Mouse (Mus musculus) hindbrain, embryonic 16.5 days (tissue): ENCODE measurements at regions not wholly inside any gene's neighbourhood (a gene's known extent, or its start where the extent isn't known, plus 50 kb on each side); places are given as distances from the start of the nearest gene placed in this dataset.
A peak's percentile ranks its signal among the peaks of the same experiment; 100 is the strongest.

ENCODE experiments used
- ATAC-seq: fragments of 200-750 bp; cut with Nextera tagmentation; 2 replicates; pipeline ENCODE4 v1.8.0; 2017; ENCODE audit warnings: moderate TSS enrichment, moderate library complexity
- H3K27ac ChIP-seq: fragments of 300-500 bp; sonication (generic); 2 replicates; pipeline ENCODE4 v1.5.1; 2014; ENCODE audit warnings: low read depth, mild to moderate bottlenecking, control low read depth, low read length, moderate library complexity
- H3K27me3 ChIP-seq: fragments of 300-500 bp; sonication (generic); replicated peaks from 2 replicates; pipeline ENCODE4 v1.6.1; 2014; ENCODE audit warnings: low read length; ENCODE audit not compliant: control insufficient read depth, insufficient read depth
- H3K36me3 ChIP-seq: fragments of 300-500 bp; sonication (generic); 2 replicates; pipeline ENCODE4 v1.6.1; 2014; ENCODE audit warnings: mild to moderate bottlenecking, low read length, moderate library complexity, mixed read lengths; ENCODE audit not compliant: control insufficient read depth, insufficient read depth
- H3K4me1 ChIP-seq: fragments of 300-500 bp; sonication (generic); 2 replicates; pipeline ENCODE4 v1.6.1; 2014; ENCODE audit warnings: low read depth, low read length; ENCODE audit not compliant: control insufficient read depth, insufficient read depth
- H3K4me2 ChIP-seq: fragments of 300-500 bp; sonication (generic); 2 replicates; pipeline ENCODE4 v1.6.1; 2014; ENCODE audit warnings: mild to moderate bottlenecking, low read length, control low read depth, moderate library complexity
- H3K4me3 ChIP-seq: fragments of 300-500 bp; sonication (generic); 2 replicates; pipeline ENCODE4 v1.5.1; 2014; ENCODE audit warnings: mild to moderate bottlenecking, low read length, control low read depth, moderate library complexity
- H3K9ac ChIP-seq: fragments of 300-500 bp; sonication (generic); 2 replicates; pipeline ENCODE4 v1.6.1; 2014; ENCODE audit warnings: low read depth, mild to moderate bottlenecking, control low read depth, low read length, moderate library complexity
- H3K9me3 ChIP-seq: fragments of 300-500 bp; sonication (generic); 2 replicates; pipeline ENCODE4 v1.6.1; 2014; ENCODE audit warnings: mild to moderate bottlenecking, low read length, moderate library complexity; ENCODE audit not compliant: control insufficient read depth
- WGBS: fragments of 180-500 bp; shearing (Covaris S2); extraction: QIAGEN DNeasy Blood & Tissue Kit; methylation state at CpG from one replicate; pipeline ENCODE4 v1.1.7; 2014; 5-methylcytosine and 5-hydroxymethylcytosine counted together

DNA sequence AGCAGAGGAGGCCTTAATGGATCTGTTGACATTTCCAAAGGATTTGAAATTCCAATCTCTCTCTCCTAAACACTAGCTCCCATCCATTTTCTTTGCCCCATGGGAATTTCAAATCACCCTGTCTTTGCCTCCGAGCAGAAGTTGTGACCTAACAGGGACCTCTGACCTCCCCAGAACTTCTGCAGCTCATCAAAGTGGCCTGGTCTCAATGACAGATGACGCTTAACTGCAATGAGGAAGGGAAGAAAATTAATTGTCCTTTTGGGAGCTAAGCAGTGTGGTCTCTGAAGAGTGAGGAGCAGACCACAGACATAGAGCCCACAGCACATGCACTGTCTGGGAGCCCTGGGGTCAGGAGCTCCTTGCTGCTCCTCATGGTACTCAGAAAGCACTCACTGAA, 155.3 kb downstream of the Tox3 start:
- Histone ChIP-seq H3K9ac (no peak overlapping the region), H3K4me2 (no peak overlapping the region), H3K27ac (no peak overlapping the region), H3K9me3 (no peaks in the 10 kb centered on the region), H3K4me1 (no peaks in the 10 kb centered on the region), H3K4me3 (no peak overlapping the region), H3K36me3 (no peaks in the 10 kb centered on the region), H3K27me3 (no peaks in the 10 kb centered on the region)
- ATAC-seq, result no peak
- 47% methylated on average over 2 of the region's 2 CpGs for WGBS

- H3K4me2 ChIP-seq, result no peak overlapping the region
- no peaks in the 10 kb centered on the region for H3K4me1 ChIP-seq
- no peak overlapping the region for H3K9ac ChIP-seq
- 38% methylated on average over 6 of the region's 6 CpGs for WGBS
- no peaks in the 10 kb centered on the region for H3K36me3 ChIP-seq
- H3K4me3 ChIP-seq, result no peak overlapping the region
- no peaks in the 10 kb centered on the region for H3K9me3 ChIP-seq
- no peaks in the 10 kb centered on the region for H3K27me3 ChIP-seq
- no peak overlapping the region for H3K27ac ChIP-seq
- no peak for ATAC-seq
Observed at GRCm38 (mm10) chr8:90182807-90183206, 165.3 kb downstream of the Tox3 start.

GRCm38 (mm10) chr8:90176771-90177170, 171.4 kb downstream of the Tox3 start:
- WGBS, result 32% methylated on average over 7 of the region's 7 CpGs
- Histone ChIP-seq H3K27me3 (no peaks in the 10 kb centered on the region), H3K9me3 (no peaks in the 10 kb centered on the region), H3K9ac (no peak overlapping the region), H3K4me2 (peak overlapping the region; percentile 22; the same call in 1 of the 2 replicates), H3K4me3 (no peak overlapping the region), H3K4me1 (peaks cover 6% of the 10 kb centered on the region), H3K36me3 (no peaks in the 10 kb centered on the region), H3K27ac (no peak overlapping the region)
- no peak for ATAC-seq

- 22% methylated on average over 9 of the region's 9 CpGs for WGBS
- Histone ChIP-seq H3K9me3 (no peaks in the 10 kb centered on the region), H3K9ac (no peak overlapping the region), H3K4me1 (peaks cover 6% of the 10 kb centered on the region), H3K4me2 (peak overlapping the region; percentile 22; the same call in 1 of the 2 replicates), H3K36me3 (no peaks in the 10 kb centered on the region), H3K27ac (no peak overlapping the region), H3K27me3 (no peaks in the 10 kb centered on the region), H3K4me3 (no peak overlapping the region)
- ATAC-seq, result no peak
Observed at GRCm38 (mm10) chr8:90176335-90176734, 171.8 kb downstream of the Tox3 start.

DNA sequence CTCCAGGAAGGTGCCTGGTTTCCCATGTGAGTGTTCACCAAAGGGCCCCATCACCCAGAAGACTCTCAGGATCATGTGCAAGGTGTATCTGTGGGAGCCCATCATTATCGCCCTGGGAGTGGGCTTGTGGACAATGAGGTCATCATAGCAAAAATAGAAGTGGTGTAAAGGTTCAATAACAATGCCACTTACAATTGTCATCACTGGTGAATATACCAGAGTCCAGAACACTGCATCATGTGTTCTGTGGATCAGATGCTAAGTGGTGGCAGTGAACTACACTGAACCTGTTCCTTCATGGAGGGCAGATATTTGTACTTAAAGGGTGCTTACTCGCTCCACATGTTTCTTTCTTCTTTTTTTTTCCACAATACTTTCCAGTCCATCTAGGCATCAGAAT, 181.5 kb downstream of the Tox3 start:
- Histone ChIP-seq H3K4me2 (no peak overlapping the region), H3K9ac (no peak overlapping the region), H3K27me3 (no peaks in the 10 kb centered on the region), H3K4me1 (no peaks in the 10 kb centered on the region), H3K27ac (no peak overlapping the region), H3K4me3 (no peak overlapping the region), H3K36me3 (no peaks in the 10 kb centered on the region), H3K9me3 (no peaks in the 10 kb centered on the region)
- ATAC-seq, result no peak
- 98% methylated on average over 2 of the region's 2 CpGs for WGBS

DNA sequence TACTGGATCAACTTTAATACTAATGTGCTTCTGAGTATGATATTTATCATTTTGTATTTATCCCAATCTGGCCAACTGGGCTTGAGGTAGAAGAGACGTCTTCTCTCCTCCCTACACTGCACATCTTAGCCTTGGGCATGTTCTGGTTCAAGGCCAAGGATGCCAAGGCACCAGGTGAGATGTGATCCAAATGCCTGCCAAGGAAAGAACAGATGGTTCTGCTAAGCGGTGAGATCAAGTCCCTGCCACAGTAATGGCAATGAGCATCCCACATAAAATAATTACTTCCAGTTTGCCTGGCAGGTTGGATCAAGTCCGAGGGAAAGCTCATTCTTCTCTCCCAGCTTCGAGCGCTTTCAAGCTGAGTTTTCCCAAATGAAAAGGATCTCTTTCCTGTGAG, 196.7 kb downstream of the Tox3 start:
- WGBS, result 75% methylated on average over 5 of the region's 5 CpGs
- no peaks in the 10 kb centered on the region for H3K27me3 ChIP-seq
- no peak overlapping the region for H3K4me2 ChIP-seq
- H3K4me3 ChIP-seq, result no peak overlapping the region
- no peaks in the 10 kb centered on the region for H3K36me3 ChIP-seq
- peaks cover 2% of the 10 kb centered on the region; the same call in 1 of the 2 replicates for H3K4me1 ChIP-seq
- no peak for ATAC-seq
- H3K9ac ChIP-seq, result no peak overlapping the region
- H3K9me3 ChIP-seq, result no peaks in the 10 kb centered on the region
- H3K27ac ChIP-seq, result no peak overlapping the region

DNA sequence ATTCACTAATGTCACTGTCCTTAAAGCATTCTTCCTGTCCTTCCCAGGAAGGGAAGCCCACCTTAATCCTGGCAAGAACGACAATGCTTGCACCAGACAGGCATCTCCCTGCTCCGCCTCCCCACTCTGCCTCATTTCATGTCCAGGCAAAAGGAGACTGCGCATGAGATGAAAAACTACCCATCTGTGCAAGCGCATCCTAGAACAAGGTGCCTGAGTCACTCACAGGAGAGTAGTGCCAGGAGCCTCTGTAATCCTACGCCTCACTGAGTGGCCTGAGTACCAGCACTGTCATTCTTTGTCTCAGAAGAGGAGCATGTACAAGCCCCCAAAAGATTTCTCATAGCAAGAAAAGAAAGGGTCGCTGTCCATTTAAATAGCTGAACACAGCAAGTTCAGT, 198.2 kb downstream of the Tox3 start:
- no peaks in the 10 kb centered on the region for H3K36me3 ChIP-seq
- H3K27ac ChIP-seq, result no peak overlapping the region
- no peaks in the 10 kb centered on the region for H3K27me3 ChIP-seq
- H3K4me3 ChIP-seq, result no peak overlapping the region
- H3K9ac ChIP-seq, result 0 out of 2 replicates have a peak overlapping the region, but pooled peaks have one; percentile 5
- H3K4me2 ChIP-seq, result peak overlapping the region; percentile 4; the same call in 1 of the 2 replicates
- H3K9me3 ChIP-seq, result no peaks in the 10 kb centered on the region
- no peak for ATAC-seq
- WGBS, result 45% methylated on average over 6 of the region's 6 CpGs
- H3K4me1 ChIP-seq, result peaks cover 2% of the 10 kb centered on the region; the same call in 1 of the 2 replicates

GRCm38 (mm10) chr8:90134626-90135025, 213.5 kb downstream of the Tox3 start:
- Histone ChIP-seq H3K27me3 (no peaks in the 10 kb centered on the region), H3K4me3 (no peak overlapping the region), H3K9me3 (no peaks in the 10 kb centered on the region), H3K36me3 (no peaks in the 10 kb centered on the region), H3K4me1 (no peaks in the 10 kb centered on the region), H3K4me2 (no peak overlapping the region), H3K27ac (no peak overlapping the region), H3K9ac (no peak overlapping the region)
- no peak for ATAC-seq
- 87% methylated on average over 5 of the region's 5 CpGs for WGBS

DNA sequence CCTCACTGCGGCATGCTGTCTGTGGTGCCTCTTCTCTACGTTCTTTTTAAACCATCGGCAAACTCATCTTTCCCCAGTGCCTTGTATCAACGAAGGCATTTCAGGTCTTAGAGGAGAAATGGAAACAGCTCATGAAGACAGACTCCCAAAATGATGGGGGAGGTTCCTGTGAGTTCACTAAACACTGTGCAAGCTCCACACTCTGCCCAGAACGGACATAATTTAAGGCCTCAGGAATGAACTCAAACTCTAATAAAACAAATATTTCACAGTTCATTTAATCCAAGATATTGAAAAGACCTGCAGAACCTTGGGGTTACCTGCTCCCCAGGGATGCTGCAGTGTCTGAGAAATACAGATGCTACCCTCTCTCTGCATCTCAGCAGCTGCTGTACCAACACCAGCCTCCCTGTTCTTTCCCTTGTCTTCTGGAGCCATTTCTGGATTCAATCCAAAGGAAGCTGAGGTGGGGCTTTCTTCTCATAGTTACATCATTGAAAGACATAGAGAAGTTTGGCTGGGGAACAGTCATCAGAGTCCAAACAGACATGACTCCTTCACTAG, 217.4 kb downstream of the Tox3 start:
- Histone ChIP-seq H3K4me2 (no peak overlapping the region), H3K27ac (no peak overlapping the region), H3K4me1 (no peaks in the 10 kb centered on the region), H3K36me3 (no peaks in the 10 kb centered on the region), H3K4me3 (no peak overlapping the region), H3K9ac (no peak overlapping the region), H3K27me3 (no peaks in the 10 kb centered on the region), H3K9me3 (no peaks in the 10 kb centered on the region)
- WGBS, result 84% methylated on average over 5 of the region's 5 CpGs
- ATAC-seq, result no peak

DNA sequence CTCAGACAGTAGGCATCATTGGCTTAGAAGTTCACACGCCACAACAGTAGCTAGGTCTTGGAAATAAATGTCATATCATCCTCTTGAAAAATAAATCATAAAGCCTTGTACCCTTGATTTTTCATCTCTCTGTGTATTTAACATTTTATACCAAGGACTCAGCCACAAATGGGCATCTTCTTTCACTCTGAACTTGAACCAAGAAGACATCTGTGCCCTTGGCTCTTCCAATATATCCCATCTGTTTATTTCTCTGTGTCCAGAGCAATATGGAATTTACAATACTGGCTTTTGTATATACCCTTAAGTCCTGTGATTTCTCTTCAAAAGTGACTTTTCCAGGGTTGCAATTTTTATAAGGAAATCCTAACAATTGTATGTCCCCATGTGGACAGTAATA, 222.7 kb downstream of the Tox3 start:
- 100% methylated on average over 1 of the region's 1 CpGs for WGBS
- Histone ChIP-seq H3K9ac (no peak overlapping the region), H3K9me3 (no peaks in the 10 kb centered on the region), H3K27me3 (no peaks in the 10 kb centered on the region), H3K36me3 (no peaks in the 10 kb centered on the region), H3K4me1 (no peaks in the 10 kb centered on the region), H3K4me3 (no peak overlapping the region), H3K4me2 (no peak overlapping the region), H3K27ac (no peak overlapping the region)
- ATAC-seq, result no peak
